Mouse (Mus musculus) MEL (cell line): ENCODE results near the gene Rpa2. TPM values are rescaled to one million over a fixed set of nuclear protein-coding genes. Genes with fewer than 3 reads are reported as not detected.

Experiments
- DNase-seq: peaks from one replicate; pipeline ENCODE4 v3.0.0; 2011; ENCODE audit warnings: low read depth, low spot score
- H3K27ac ChIP-seq: 2 replicates; pipeline ENCODE4 v1.5.1; 2012; ENCODE audit warnings: low read depth, mild to moderate bottlenecking, control low read depth, low read length, moderate library complexity; ENCODE audit not compliant: control insufficient read depth
- H3K27me3 ChIP-seq, 2 experiments: fragments of 150-350 bp in 1 of 2; sonication (generic) in 1 of 2; 2 replicates each; pipeline ENCODE4 v1.6.1; 2012; ENCODE audit warnings: low read length in 2 of 2, mild to moderate bottlenecking in 2 of 2, improper control_type of control experiment in 1 of 2, moderate library complexity in 1 of 2; ENCODE audit not compliant: insufficient read depth in 2 of 2, control insufficient read depth in 1 of 2
- H3K36me3 ChIP-seq, 2 experiments: 2 replicates each; pipeline ENCODE4 v1.6.1; 2012 to 2014; ENCODE audit warnings: low read length in 2 of 2, improper control_type of control experiment in 1 of 2, inconsistent platforms in 1 of 2, mild to moderate bottlenecking in 1 of 2; ENCODE audit not compliant: insufficient read depth in 2 of 2, control insufficient read depth in 1 of 2
- H3K4me1 ChIP-seq, 2 experiments: fragments of 150-350 bp in 1 of 2; sonication (generic) in 1 of 2; 2 replicates each; pipeline ENCODE4 v1.6.1; 2012; ENCODE audit warnings: low read length in 2 of 2, improper control_type of control experiment in 1 of 2, mild to moderate bottlenecking in 1 of 2; ENCODE audit not compliant: insufficient read depth in 2 of 2, control insufficient read depth in 1 of 2
- H3K4me3 ChIP-seq, 2 experiments: fragments of 150-350 bp in 1 of 2; sonication (generic) in 1 of 2; 2 replicates each; pipeline ENCODE4 v1.5.1; 2012; ENCODE audit warnings: low read depth in 2 of 2, low read length in 2 of 2, mild to moderate bottlenecking in 2 of 2, moderate library complexity in 2 of 2, control low read depth in 1 of 2, improper control_type of control experiment in 1 of 2; ENCODE audit not compliant: control insufficient read depth in 1 of 2, insufficient read depth in 1 of 2
- H3K79me2 ChIP-seq: 2 replicates; pipeline ENCODE4 v1.6.1; 2012; ENCODE audit warnings: mild to moderate bottlenecking, low read length, moderate library complexity; ENCODE audit not compliant: control insufficient read depth, poor library complexity, insufficient read depth
- H3K9ac ChIP-seq: 2 replicates; pipeline ENCODE4 v1.6.1; 2012; ENCODE audit warnings: low read depth, mild to moderate bottlenecking, control low read depth, low read length, moderate library complexity; ENCODE audit not compliant: control insufficient read depth, poor library complexity, severe bottlenecking
- H3K9me3 ChIP-seq: fragments of 150-350 bp; sonication (generic); replicated peaks from 2 replicates; pipeline ENCODE4 v1.6.1; 2012; ENCODE audit warnings: mild to moderate bottlenecking, low read length, improper control_type of control experiment, moderate library complexity; ENCODE audit not compliant: insufficient read depth
- CHD2 ChIP-seq: IDR thresholded peaks from 2 replicates; pipeline ENCODE4 v1.6.1; 2011; ENCODE audit warnings: low read length, improper control_type of control experiment
- CTCF ChIP-seq, 3 experiments: IDR thresholded peaks in 2 of 3; conservative IDR thresholded peaks in 1 of 3; 2 replicates each; pipeline ENCODE4 v1.5.1; 2011 to 2012; ENCODE audit warnings: low read length in 3 of 3, low read depth in 2 of 3, mild to moderate bottlenecking in 2 of 3, improper control_type of control experiment in 1 of 3, inconsistent platforms in 1 of 3, mixed read lengths in 1 of 3, moderate library complexity in 1 of 3; ENCODE audit not compliant: control insufficient read depth in 1 of 3, insufficient read depth in 1 of 3, poor library complexity in 1 of 3, severe bottlenecking in 1 of 3
- EP300 ChIP-seq, 2 experiments: IDR thresholded peaks; 2 replicates each; pipeline ENCODE4 v1.6.1; 2011; ENCODE audit warnings: improper control_type of control experiment in 2 of 2, low read length in 2 of 2, low read depth in 1 of 2, mild to moderate bottlenecking in 1 of 2
- ETS1 ChIP-seq: IDR thresholded peaks from 2 replicates; pipeline ENCODE4 v1.6.1; 2012; ENCODE audit warnings: low read depth, mild to moderate bottlenecking, inconsistent platforms, low read length, improper control_type of control experiment, moderate library complexity
- GABPA ChIP-seq: IDR thresholded peaks from 2 replicates; pipeline ENCODE4 v1.6.1; 2012; ENCODE audit warnings: low read depth, mild to moderate bottlenecking, inconsistent platforms, low read length, improper control_type of control experiment, moderate library complexity
- GATA1 ChIP-seq: IDR thresholded peaks from 2 replicates; pipeline ENCODE4 v1.6.1; 2011; ENCODE audit warnings: low read depth, low read length, improper control_type of control experiment
- HCFC1 ChIP-seq: IDR thresholded peaks from 2 replicates; pipeline ENCODE4 v1.6.1; 2012; ENCODE audit warnings: low read depth, mild to moderate bottlenecking, inconsistent platforms, low read length, improper control_type of control experiment, moderate library complexity
- JUND ChIP-seq: IDR thresholded peaks from 2 replicates; pipeline ENCODE4 v1.6.1; 2011; ENCODE audit warnings: low read depth, mild to moderate bottlenecking, improper control_type of control experiment, low read length
- KAT2A ChIP-seq: conservative IDR thresholded peaks from 2 replicates; pipeline ENCODE4 v1.6.1; 2012; ENCODE audit warnings: low read depth, low read length, improper control_type of control experiment, inconsistent platforms
- MAFK ChIP-seq: IDR thresholded peaks from 2 replicates; pipeline ENCODE4 v1.6.1; 2011; ENCODE audit warnings: low read depth, mild to moderate bottlenecking, low read length, improper control_type of control experiment, borderline replicate concordance
- MAX ChIP-seq: IDR thresholded peaks from 2 replicates; pipeline ENCODE4 v1.6.1; 2011; ENCODE audit warnings: low read length, improper control_type of control experiment
- MAZ ChIP-seq: IDR thresholded peaks from 2 replicates; pipeline ENCODE4 v1.6.1; 2012; ENCODE audit warnings: low read depth, mild to moderate bottlenecking, inconsistent platforms, low read length, improper control_type of control experiment
- MEF2A ChIP-seq: IDR thresholded peaks from 2 replicates; pipeline ENCODE4 v1.6.1; 2014; ENCODE audit warnings: low read depth, mild to moderate bottlenecking, inconsistent platforms, low read length, improper control_type of control experiment; ENCODE audit not compliant: poor library complexity, insufficient replicate concordance, severe bottlenecking; ENCODE audit errors: extremely low read depth
- NELFE ChIP-seq: IDR thresholded peaks from 2 replicates; pipeline ENCODE4 v1.6.1; 2011; ENCODE audit warnings: low read depth, low read length, improper control_type of control experiment
- NRF1 ChIP-seq: IDR thresholded peaks from 2 replicates; pipeline ENCODE4 v1.6.1; 2014; ENCODE audit warnings: low read depth, mild to moderate bottlenecking, inconsistent platforms, low read length, improper control_type of control experiment, moderate library complexity; ENCODE audit not compliant: poor library complexity, insufficient read depth, severe bottlenecking
- POLR2A ChIP-seq, 2 experiments: IDR thresholded peaks; 2 replicates each; pipeline ENCODE4 v1.6.1; 2011 to 2012; ENCODE audit warnings: low read length in 2 of 2, mild to moderate bottlenecking in 2 of 2, control low read depth in 1 of 2, improper control_type of control experiment in 1 of 2, low read depth in 1 of 2, moderate library complexity in 1 of 2; ENCODE audit not compliant: control insufficient read depth in 1 of 2, insufficient read depth in 1 of 2, poor library complexity in 1 of 2
- POLR2AphosphoS2 ChIP-seq: IDR thresholded peaks from 2 replicates; pipeline ENCODE4 v1.6.1; 2011; ENCODE audit warnings: low read length, improper control_type of control experiment
- POLR2AphosphoS5 ChIP-seq: IDR thresholded peaks from 2 replicates; pipeline ENCODE4 v1.6.1; 2012; ENCODE audit warnings: low read depth, borderline replicate concordance, mild to moderate bottlenecking, inconsistent platforms, low read length, moderate library complexity, mixed read lengths
- RCOR1 ChIP-seq: IDR thresholded peaks from 2 replicates; pipeline ENCODE4 v1.6.1; 2012; ENCODE audit warnings: low read depth, mild to moderate bottlenecking, inconsistent platforms, low read length, improper control_type of control experiment
- SIN3A ChIP-seq: IDR thresholded peaks from 2 replicates; pipeline ENCODE4 v1.6.1; 2012; ENCODE audit warnings: low read length, improper control_type of control experiment, inconsistent platforms
- SMC3 ChIP-seq: IDR thresholded peaks from 2 replicates; pipeline ENCODE4 v1.6.1; 2011; ENCODE audit warnings: low read depth, low read length, improper control_type of control experiment
- TAL1 ChIP-seq: IDR thresholded peaks from 2 replicates; pipeline ENCODE4 v1.6.1; 2012; ENCODE audit warnings: mild to moderate bottlenecking, inconsistent platforms, low read length, moderate library complexity, mixed read lengths
- TBP ChIP-seq: IDR thresholded peaks from 2 replicates; pipeline ENCODE4 v1.8.0; 2011; ENCODE audit warnings: low read depth, low read length, improper control_type of control experiment
- TCF12 ChIP-seq: IDR thresholded peaks from 2 replicates; pipeline ENCODE4 v1.6.1; 2014; ENCODE audit warnings: low read depth, mild to moderate bottlenecking, inconsistent platforms, low read length, improper control_type of control experiment, moderate library complexity
- USF1 ChIP-seq: IDR thresholded peaks from 2 replicates; pipeline ENCODE4 v1.6.1; 2014; ENCODE audit warnings: low read depth, mild to moderate bottlenecking, inconsistent platforms, low read length, improper control_type of control experiment, moderate library complexity
- ZC3H11A ChIP-seq: IDR thresholded peaks from 2 replicates; pipeline ENCODE4 v1.6.1; 2012; ENCODE audit warnings: low read depth, mild to moderate bottlenecking, inconsistent platforms, low read length, improper control_type of control experiment
- ZKSCAN1 ChIP-seq: IDR thresholded peaks from 2 replicates; pipeline ENCODE4 v1.6.1; 2012; ENCODE audit warnings: low read depth, mild to moderate bottlenecking, inconsistent platforms, low read length, improper control_type of control experiment, moderate library complexity
- ZMIZ1 ChIP-seq: IDR thresholded peaks from 2 replicates; pipeline ENCODE4 v1.6.1; 2012; ENCODE audit warnings: low read depth, mild to moderate bottlenecking, inconsistent platforms, low read length, improper control_type of control experiment, moderate library complexity
- ZNF384 ChIP-seq: IDR thresholded peaks from 2 replicates; pipeline ENCODE4 v1.6.1; 2012; ENCODE audit warnings: low read depth, mild to moderate bottlenecking, inconsistent platforms, low read length, improper control_type of control experiment
- polyA plus RNA-seq, 2 experiments: library from polyadenylated mRNA; stranded (reverse) in 1 of 2; unstranded in 1 of 2; fragments of >175 nt in 1 of 2; fragments of >200 nt in 1 of 2; gene quantifications; 2 replicates each; pipeline versions ENCODE4 v1.2.1 to v1.2.4; 2012; ENCODE audit warnings: low replicate concordance in 2 of 2, low read depth in 1 of 2; ENCODE audit not compliant: insufficient read length in 2 of 2, insufficient read depth in 1 of 2, missing spikeins in 1 of 2
- total RNA-seq: library from RNA; depleted of rRNA; stranded (reverse); fragments of 300-350 nt; gene quantifications from 2 replicates; pipeline ENCODE4 v1.2.3, GENCODE M21; 2012

The Rpa2 gene
- total and polyA plus RNA-seq, 3 experiments, result 103 to 119 TPM; not detected in 1

DNA sequence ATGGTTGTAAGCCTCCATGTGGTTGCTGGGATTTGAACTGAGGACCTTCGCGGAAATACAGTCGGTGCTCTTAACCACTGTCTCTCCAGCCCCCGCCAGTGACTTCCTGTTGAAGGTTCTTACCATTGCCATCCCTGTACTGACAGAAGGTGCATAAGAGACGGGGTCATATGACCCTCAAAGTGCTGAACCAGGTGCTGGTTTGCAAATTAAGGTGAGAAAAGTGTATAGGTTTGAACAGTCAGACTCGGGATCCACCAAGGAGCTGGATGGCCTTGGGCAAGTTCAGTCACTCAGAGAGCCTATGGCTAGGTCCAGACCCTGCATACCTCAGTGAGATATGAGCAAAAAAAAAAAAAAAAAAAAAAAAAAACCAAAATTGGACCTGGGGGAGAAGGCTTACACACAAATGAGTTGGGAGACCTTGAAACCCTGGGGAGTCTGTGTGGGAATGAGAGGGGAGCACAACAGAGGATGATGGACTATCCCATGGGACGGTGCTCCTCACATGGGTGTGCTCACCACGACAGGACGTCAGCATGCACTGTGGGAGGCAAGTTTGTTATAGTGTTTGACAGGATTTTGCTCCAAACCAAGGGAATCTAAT lies 21.1 kb upstream of the Rpa2 start:
- TF ChIP-seq SMC3 (no peak), CHD2 (no peak), MEF2A (no peak), POLR2AphosphoS5 (no peak), ZNF384 (peak; percentile 53; the same call in 1 of the 2 replicates)
- DNase-seq, result no peak
- Histone ChIP-seq H3K79me2 (no peaks in the 10 kb centered on the region), H3K27ac (peak overlapping the region; percentile 32), H3K4me1 (peaks cover 2 to 26% of the 10 kb centered on the region in 2 experiments), H3K27me3 (no peaks in the 10 kb centered on the region), H3K4me3 (peak overlapping the region; percentile 47 to 70), H3K36me3 (peaks cover 0 to 18% of the 10 kb centered on the region in 2 experiments; a peak in 2 of 4 replicates), H3K9ac (peak overlapping the region; percentile 68), H3K9me3 (no peaks in the 10 kb centered on the region)

GRCm38 (mm10) chr4:132747664-132748259 lies 20.4 kb upstream of the Rpa2 start:
- Histone ChIP-seq H3K36me3 (peaks cover 0 to 18% of the 10 kb centered on the region in 2 experiments; a peak in 2 of 4 replicates), H3K27ac (peak overlapping the region; percentile 49), H3K4me3 (peak overlapping the region; percentile 47 to 70), H3K79me2 (no peaks in the 10 kb centered on the region), H3K9ac (peak overlapping the region; percentile 68), H3K4me1 (peaks cover 2 to 26% of the 10 kb centered on the region in 2 experiments), H3K27me3 (no peaks in the 10 kb centered on the region), H3K9me3 (no peaks in the 10 kb centered on the region)
- DNase-seq, result peak; percentile 83
- TF ChIP-seq POLR2AphosphoS2 (no peak; the same call in 1 of the 2 replicates), TAL1 (no peak), MAFK (no peak), POLR2A (IDR thresholded peaks at IDR 0.05; ENCODE audit: control insufficient read depth in 1 of 2, insufficient read depth in 1 of 2, low read depth in 1 of 2, low read length in 2 of 2, poor library complexity in 1 of 2) (peak in 1 of 2 experiments; percentile 73; a peak in 2 of 4 replicates), CHD2 (no peak), TCF12 (peak; percentile 46; the same call in 1 of the 2 replicates), SMC3 (no peak), ZNF384 (no peak), ZMIZ1 (peak; percentile 85), CTCF (IDR thresholded peaks at IDR 0.05 in 2 of 3, conservative IDR thresholded peaks at IDR 0.05 in 1 of 3; ENCODE audit: control insufficient read depth in 1 of 3, insufficient read depth in 1 of 3, low read depth in 2 of 3, low read length in 3 of 3, poor library complexity in 1 of 3, severe bottlenecking in 1 of 3) (no peak), ZKSCAN1 (no peak), JUND (no peak), RCOR1 (peak; percentile 25; the same call in 1 of the 2 replicates), HCFC1 (peak; percentile 77), TBP (peak; percentile 52; the same call in 1 of the 2 replicates), KAT2A (no peak), SIN3A (peak; percentile 77), USF1 (no peak), POLR2AphosphoS5 (no peak), EP300 (IDR thresholded peaks at IDR 0.05; ENCODE audit: low read depth in 1 of 2, low read length in 2 of 2) (peak; percentile 17 to 37; a peak in 1 of 4 replicates), GATA1 (no peak), GABPA (no peak), NRF1 (no peak), ZC3H11A (no peak), MAZ (no peak), MAX (peak; percentile 26; the same call in 1 of the 2 replicates), ETS1 (peak; percentile 76), NELFE (no peak; the same call in none of the 2 replicates)
